Mouse (Mus musculus): ENCODE data around the gene Anxa1. TPM values are rescaled to one million over a fixed set of nuclear protein-coding genes. Genes with fewer than 3 reads are reported as not detected.

Anxa1 gene
- 182 and 191 TPM in 2 replicates for polyA plus RNA-seq (2015; fragmentation: Nextera tagmentation; extraction: Ambion mirVana)

GRCm38 (mm10) chr19:20390455-20390994 is at the start of gene Anxa1:
TSS of gene Anxa1 (minus strand) at chr19:20390944.
- WGBS, result 44% methylated on average over 5 of the region's 5 CpGs
- H3K9ac ChIP-seq, result peak within 1 kb of the TSS; percentile 17; the same call in 1 of the 2 replicates
- no peaks in the 10 kb centered on the region for H3K36me3 ChIP-seq
- H3K4me1 ChIP-seq, result peaks cover 5% of the 10 kb centered on the region; the same call in 1 of the 2 replicates
- ATAC-seq (ENCODE audit: borderline replicate concordance, extremely low read depth, low FRiP score, low TSS enrichment), result no peak
- H3K27ac ChIP-seq, result peak within 1 kb of the TSS; percentile 57
- H3K27me3 ChIP-seq, result no peaks in the 10 kb centered on the region
- no peaks in the 10 kb centered on the region for H3K9me3 ChIP-seq
- peak within 1 kb of the TSS; percentile 31 for H3K4me3 ChIP-seq
- peak within 1 kb of the TSS; percentile 31 for H3K4me2 ChIP-seq

DNA sequence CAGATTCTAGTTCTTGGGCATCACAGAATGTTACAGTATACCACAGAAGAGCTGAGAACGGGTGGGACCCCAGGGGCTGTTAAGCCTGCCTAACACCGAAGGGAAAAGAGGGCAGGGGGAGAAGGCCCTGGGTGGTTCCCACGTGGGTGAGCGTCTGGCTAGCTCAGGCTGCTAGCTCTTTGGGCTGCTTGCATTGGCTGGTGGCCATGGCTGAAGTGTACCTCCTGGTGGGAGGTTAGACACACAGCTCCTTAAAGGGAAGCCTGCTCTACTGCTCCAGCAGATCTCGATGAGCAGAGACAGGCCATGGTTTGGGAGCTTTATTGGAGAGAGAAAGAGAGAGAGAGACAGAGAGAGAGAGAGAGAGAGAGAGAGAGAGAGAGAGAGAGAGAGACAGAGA is 46.3 kb upstream of the Anxa1 start:
- Histone ChIP-seq H3K4me2 (no peak overlapping the region), H3K36me3 (no peaks in the 10 kb centered on the region), H3K4me1 (no peaks in the 10 kb centered on the region), H3K9ac (no peak overlapping the region), H3K4me3 (no peak overlapping the region), H3K9me3 (no peaks in the 10 kb centered on the region), H3K27me3 (no peaks in the 10 kb centered on the region), H3K27ac (no peak overlapping the region)
- ATAC-seq (ENCODE audit: borderline replicate concordance, extremely low read depth, low FRiP score, low TSS enrichment), result no peak
- 39% methylated on average over 5 of the region's 5 CpGs for WGBS

DNA sequence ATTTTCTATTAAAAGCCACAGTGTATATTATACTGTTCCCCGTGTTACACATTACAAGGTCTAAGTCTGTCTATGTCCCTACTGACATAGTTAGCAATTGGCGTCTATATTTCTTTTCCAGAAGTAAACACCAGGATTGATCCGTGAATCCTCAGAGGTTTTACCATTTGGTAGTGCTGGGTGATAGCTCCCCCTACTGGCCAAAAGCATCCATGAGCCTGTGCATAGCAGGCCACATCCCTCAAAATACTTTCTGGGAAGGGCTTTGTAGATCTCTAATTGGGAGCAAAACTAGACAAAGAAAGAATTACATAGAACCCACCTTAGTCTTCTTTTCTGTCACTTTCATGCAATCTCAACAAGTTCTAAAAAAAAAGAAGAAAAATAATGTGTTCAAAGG is 43.8 kb upstream of the Anxa1 start:
- H3K36me3 ChIP-seq, result no peaks in the 10 kb centered on the region
- no peaks in the 10 kb centered on the region for H3K9me3 ChIP-seq
- ATAC-seq (ENCODE audit: borderline replicate concordance, extremely low read depth, low FRiP score, low TSS enrichment), result no peak
- no peak overlapping the region for H3K27ac ChIP-seq
- H3K4me1 ChIP-seq, result no peaks in the 10 kb centered on the region
- H3K27me3 ChIP-seq, result no peaks in the 10 kb centered on the region
- WGBS, result 8% methylated on average over 3 of the region's 3 CpGs
- H3K9ac ChIP-seq, result no peak overlapping the region
- no peak overlapping the region for H3K4me2 ChIP-seq
- H3K4me3 ChIP-seq, result no peak overlapping the region

- H3K4me3 ChIP-seq, result no peak overlapping the region
- no peak overlapping the region for H3K9ac ChIP-seq
- H3K27ac ChIP-seq, result no peak overlapping the region
- ATAC-seq (ENCODE audit: borderline replicate concordance, extremely low read depth, low FRiP score, low TSS enrichment), result no peak
- H3K4me2 ChIP-seq, result no peak overlapping the region
- H3K4me1 ChIP-seq, result no peaks in the 10 kb centered on the region
- no peaks in the 10 kb centered on the region for H3K27me3 ChIP-seq
- no peaks in the 10 kb centered on the region for H3K36me3 ChIP-seq
- 86% methylated on average over 5 of the region's 5 CpGs for WGBS
- H3K9me3 ChIP-seq, result no peaks in the 10 kb centered on the region
These were observed 43.2 kb upstream of the Anxa1 start for GRCm38 (mm10) chr19:20433966-20434365.

- no peaks in the 10 kb centered on the region for H3K36me3 ChIP-seq
- ATAC-seq (ENCODE audit: borderline replicate concordance, extremely low read depth, low FRiP score, low TSS enrichment), result no peak
- H3K4me3 ChIP-seq, result no peak overlapping the region
- WGBS, result 69% methylated on average over 12 of the region's 12 CpGs
- no peak overlapping the region for H3K4me2 ChIP-seq
- no peak overlapping the region for H3K9ac ChIP-seq
- H3K4me1 ChIP-seq, result no peaks in the 10 kb centered on the region
- H3K27me3 ChIP-seq, result no peaks in the 10 kb centered on the region
- H3K27ac ChIP-seq, result no peak overlapping the region
- H3K9me3 ChIP-seq, result no peaks in the 10 kb centered on the region
These were observed 35.9 kb upstream of the Anxa1 start for GRCm38 (mm10) chr19:20426443-20427161.

DNA sequence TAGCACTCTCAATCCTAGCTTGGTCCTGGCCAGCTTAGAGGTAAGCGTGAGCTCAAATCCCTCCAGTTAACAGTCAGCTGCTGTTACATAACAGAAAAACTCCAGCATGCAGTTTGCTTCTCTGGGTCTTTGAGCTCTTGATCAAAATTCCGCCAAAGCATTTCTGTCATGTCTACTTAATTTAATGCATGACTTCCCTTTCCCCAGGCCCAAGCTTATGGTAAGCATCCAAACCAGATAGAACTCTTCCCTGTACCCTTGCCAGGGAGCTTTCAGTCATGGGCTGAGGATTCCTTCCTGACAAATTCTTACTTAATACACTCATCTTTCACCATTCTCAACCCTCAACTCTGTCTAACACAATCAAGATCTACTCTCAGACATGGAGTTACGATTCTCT is 20.5 kb upstream of the Anxa1 start:
- Histone ChIP-seq H3K36me3 (no peaks in the 10 kb centered on the region), H3K27ac (no peak overlapping the region), H3K4me2 (no peak overlapping the region), H3K4me1 (peaks cover 10% of the 10 kb centered on the region; the same call in 1 of the 2 replicates), H3K9me3 (no peaks in the 10 kb centered on the region), H3K9ac (no peak overlapping the region), H3K4me3 (no peak overlapping the region), H3K27me3 (no peaks in the 10 kb centered on the region)
- no peak for ATAC-seq (ENCODE audit: borderline replicate concordance, extremely low read depth, low FRiP score, low TSS enrichment)
- WGBS, result 85% methylated on average over 3 of the region's 3 CpGs

GRCm38 (mm10) chr19:20409541-20410528 is 19.1 kb upstream of the Anxa1 start:
- Histone ChIP-seq H3K9ac (no peak overlapping the region), H3K27me3 (no peaks in the 10 kb centered on the region), H3K36me3 (no peaks in the 10 kb centered on the region), H3K4me3 (no peak overlapping the region), H3K4me1 (peaks cover 14% of the 10 kb centered on the region; the same call in 1 of the 2 replicates), H3K4me2 (no peak overlapping the region), H3K27ac (peak overlapping the region; percentile 48; the same call in 1 of the 2 replicates), H3K9me3 (no peaks in the 10 kb centered on the region)
- no peak for ATAC-seq (ENCODE audit: borderline replicate concordance, extremely low read depth, low FRiP score, low TSS enrichment)
- 22% methylated on average over 9 of the region's 9 CpGs for WGBS

DNA sequence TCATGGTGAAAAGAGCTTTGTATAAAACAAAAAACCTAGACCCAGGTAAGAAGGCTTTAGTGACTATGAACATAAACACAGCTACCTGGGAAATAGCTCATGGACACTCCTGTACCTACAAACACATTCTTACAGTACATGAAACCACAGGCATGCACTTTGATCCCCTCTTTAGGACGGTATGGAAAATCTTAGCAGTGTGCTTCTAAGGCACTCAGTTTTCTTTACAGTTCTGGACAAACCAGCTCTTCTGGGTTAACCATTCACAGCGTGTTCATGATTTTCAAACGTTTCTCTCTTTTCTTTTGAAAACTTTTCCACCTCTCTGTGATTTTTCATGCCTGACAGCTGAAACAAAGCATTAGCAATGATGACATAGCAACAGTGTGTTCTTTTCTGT is 15.7 kb upstream of the Anxa1 start:
- 44% methylated on average over 3 of the region's 3 CpGs for WGBS
- peaks cover 19% of the 10 kb centered on the region; the same call in 1 of the 2 replicates for H3K4me1 ChIP-seq
- H3K9ac ChIP-seq, result no peak overlapping the region
- no peak overlapping the region for H3K4me2 ChIP-seq
- no peaks in the 10 kb centered on the region for H3K27me3 ChIP-seq
- H3K27ac ChIP-seq, result peak overlapping the region; percentile 92
- H3K4me3 ChIP-seq, result no peak overlapping the region
- H3K36me3 ChIP-seq, result no peaks in the 10 kb centered on the region
- no peaks in the 10 kb centered on the region for H3K9me3 ChIP-seq
- ATAC-seq (ENCODE audit: borderline replicate concordance, extremely low read depth, low FRiP score, low TSS enrichment), result peak; percentile 88

DNA sequence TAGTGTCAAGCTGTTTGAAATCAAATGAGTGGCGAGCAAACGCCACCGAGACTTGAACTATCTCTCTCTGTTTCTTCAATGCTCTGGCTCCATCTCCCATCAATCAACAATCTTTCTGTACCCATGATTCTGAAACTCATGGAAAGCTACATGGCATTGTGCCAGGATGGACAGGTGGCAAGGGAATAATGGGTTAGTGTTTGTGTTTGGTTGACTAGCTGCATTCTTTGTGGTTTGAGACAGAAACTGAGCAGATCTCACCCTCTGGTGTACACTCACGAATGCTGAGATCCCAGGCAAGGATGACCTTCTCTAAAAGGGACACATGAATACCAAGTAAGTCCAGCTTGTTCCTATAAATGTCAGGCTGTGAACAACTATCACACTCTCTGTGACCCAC is 14.3 kb upstream of the Anxa1 start:
- Histone ChIP-seq H3K4me2 (no peak overlapping the region), H3K27me3 (no peaks in the 10 kb centered on the region), H3K9ac (no peak overlapping the region), H3K4me1 (peaks cover 16% of the 10 kb centered on the region; the same call in 1 of the 2 replicates), H3K36me3 (no peaks in the 10 kb centered on the region), H3K4me3 (no peak overlapping the region), H3K9me3 (no peaks in the 10 kb centered on the region), H3K27ac (peak overlapping the region; percentile 47)
- 53% methylated on average over 4 of the region's 4 CpGs for WGBS
- ATAC-seq (ENCODE audit: borderline replicate concordance, extremely low read depth, low FRiP score, low TSS enrichment), result no peak

DNA sequence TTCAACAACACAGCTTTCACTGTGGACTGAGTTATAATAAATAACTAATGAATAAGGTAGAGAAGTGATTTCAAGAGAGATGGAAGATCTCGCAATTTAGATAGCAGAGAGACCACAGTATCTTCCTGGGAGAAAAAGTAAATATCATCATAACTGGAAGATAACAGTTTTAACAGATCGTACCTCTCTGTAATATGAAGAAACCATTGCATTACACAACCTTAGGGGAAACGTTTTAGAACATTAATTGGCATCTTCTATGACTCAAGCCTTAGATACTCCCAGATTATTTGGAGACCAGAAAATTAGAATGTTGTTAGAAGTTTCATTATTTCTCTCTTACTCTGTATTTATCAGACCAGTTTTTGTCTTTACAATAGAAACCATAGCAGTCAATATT is 13.0 kb upstream of the Anxa1 start:
- no peaks in the 10 kb centered on the region for H3K9me3 ChIP-seq
- no peaks in the 10 kb centered on the region for H3K27me3 ChIP-seq
- ATAC-seq (ENCODE audit: borderline replicate concordance, extremely low read depth, low FRiP score, low TSS enrichment), result no peak
- no peak overlapping the region for H3K9ac ChIP-seq
- WGBS, result 71% methylated on average over 3 of the region's 3 CpGs
- peaks cover 13% of the 10 kb centered on the region; the same call in 1 of the 2 replicates for H3K4me1 ChIP-seq
- no peaks in the 10 kb centered on the region for H3K36me3 ChIP-seq
- no peak overlapping the region for H3K27ac ChIP-seq
- no peak overlapping the region for H3K4me3 ChIP-seq
- no peak overlapping the region for H3K4me2 ChIP-seq

DNA sequence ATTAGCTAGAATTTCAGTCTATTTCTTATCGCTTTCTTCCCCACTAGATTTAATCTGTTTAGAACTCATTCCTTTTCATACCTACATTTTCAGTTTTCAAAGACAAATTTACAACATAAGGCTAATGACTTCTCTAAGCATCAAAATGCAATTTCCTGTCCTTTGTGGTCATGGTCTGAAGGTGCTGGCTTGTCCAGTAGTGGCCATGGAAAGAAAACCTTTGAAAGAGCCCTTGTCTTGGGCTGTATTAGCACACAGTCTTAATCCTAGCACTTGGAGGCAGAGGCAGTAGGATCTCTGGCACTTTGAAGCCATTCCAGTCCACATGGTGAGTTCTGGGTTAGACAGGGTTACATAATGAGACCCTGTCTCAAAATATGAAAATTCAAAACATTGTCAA is 12.5 kb upstream of the Anxa1 start:
- H3K4me2 ChIP-seq, result no peak overlapping the region
- peaks cover 13% of the 10 kb centered on the region; the same call in 1 of the 2 replicates for H3K4me1 ChIP-seq
- WGBS, result 92% methylated on average over 1 of the region's 1 CpGs
- H3K9ac ChIP-seq, result no peak overlapping the region
- no peaks in the 10 kb centered on the region for H3K9me3 ChIP-seq
- H3K27ac ChIP-seq, result peak overlapping the region; percentile 63; the same call in 1 of the 2 replicates
- no peak overlapping the region for H3K4me3 ChIP-seq
- no peak for ATAC-seq (ENCODE audit: borderline replicate concordance, extremely low read depth, low FRiP score, low TSS enrichment)
- H3K36me3 ChIP-seq, result no peaks in the 10 kb centered on the region
- no peaks in the 10 kb centered on the region for H3K27me3 ChIP-seq

All from lung, embryonic 15.5 days (tissue).